In genomic region chr8:103874506-103874905, GRCm38 (mm10) we compare ENCODE assay signal across 21 mouse cellular contexts.
DNase-seq lines count a peak whose midpoint lies in the region; ATAC-seq and TF ChIP-seq lines count a peak whose summit lies in the region.
"Had no signal": no experiment of that assay in that cellular context is flagged by ENCODE, and none has a peak within 500 bp of the region (broad histone marks: within the 10 kb centered on the region; RNA-seq: fewer than 3 reads in every experiment).

No protein-coding gene starts in this region.

- no peaks in the 10 kb centered on the region for H3K36me3 ChIP-seq in heart, embryonic 10.5 days
- no peaks in the 10 kb centered on the region for H3K36me3 ChIP-seq in heart, postnatal 0 days (replicated peaks; ENCODE audit: control insufficient read depth, insufficient read depth, low read length)
- no peaks in the 10 kb centered on the region for H3K36me3 ChIP-seq in heart, embryonic 11.5 days (ENCODE audit: control insufficient read depth, insufficient read depth, low read length)
- H3K36me3 ChIP-seq in embryonic facial prominence, embryonic 10.5 days (replicated peaks) = no peaks in the 10 kb centered on the region
- H3K36me3 ChIP-seq in embryonic facial prominence, embryonic 13.5 days = no peaks in the 10 kb centered on the region
- H3K36me3 ChIP-seq: G1E; hindbrain, embryonic 12.5 days; kidney, embryonic 15.5 days; limb, embryonic 13.5 days; liver, embryonic 12.5 days; neural tube, embryonic 15.5 days had no signal

- peaks cover 27% of the 10 kb centered on the region for H3K4me1 ChIP-seq in heart, embryonic 10.5 days
- peaks cover 18% of the 10 kb centered on the region for H3K4me1 ChIP-seq in heart, postnatal 0 days (ENCODE audit: control insufficient read depth, insufficient read depth)
- peaks cover 18% of the 10 kb centered on the region for H3K4me1 ChIP-seq in heart, embryonic 11.5 days (ENCODE audit: control insufficient read depth, insufficient read depth, low read length)
- peaks cover 24% of the 10 kb centered on the region for H3K4me1 ChIP-seq in embryonic facial prominence, embryonic 10.5 days
- H3K4me1 ChIP-seq in embryonic facial prominence, embryonic 13.5 days = peaks cover 13% of the 10 kb centered on the region
- H3K4me1 ChIP-seq: liver, embryonic 12.5 days had no signal

- no peaks in the 10 kb centered on the region for H3K9me3 ChIP-seq in heart, embryonic 10.5 days
- H3K9me3 ChIP-seq in heart, postnatal 0 days (replicated peaks; ENCODE audit: control insufficient read depth, low read length) = no peaks in the 10 kb centered on the region
- no peaks in the 10 kb centered on the region for H3K9me3 ChIP-seq in heart, embryonic 11.5 days (replicated peaks; ENCODE audit: control insufficient read depth, low read length)
- H3K9me3 ChIP-seq in embryonic facial prominence, embryonic 10.5 days = no peaks in the 10 kb centered on the region
- H3K9me3 ChIP-seq in embryonic facial prominence, embryonic 13.5 days = no peaks in the 10 kb centered on the region
- H3K9me3 ChIP-seq: hindbrain, embryonic 12.5 days; kidney, embryonic 15.5 days; limb, embryonic 13.5 days; liver, embryonic 12.5 days; neural tube, embryonic 15.5 days had no signal

- ATAC-seq in heart, postnatal 0 days (ENCODE audit: insufficient read depth, low read depth) = no peak
- no peak for ATAC-seq in heart, embryonic 11.5 days (replicated peaks; ENCODE audit: insufficient number of reproducible peaks, low FRiP score, low TSS enrichment)
- peak; percentile 68; the same call in 1 of the 2 replicates for ATAC-seq in embryonic facial prominence, embryonic 13.5 days (ENCODE audit: insufficient number of reproducible peaks, insufficient read depth, low FRiP score, low TSS enrichment, low read depth)
- ATAC-seq: liver, embryonic 12.5 days had no signal

- H3K9ac ChIP-seq in heart, postnatal 0 days (replicated peaks; ENCODE audit: low read depth, low read length) = no peak overlapping the region
- no peak overlapping the region for H3K9ac ChIP-seq in heart, embryonic 11.5 days (ENCODE audit: low read depth, low read length)
- H3K9ac ChIP-seq in embryonic facial prominence, embryonic 13.5 days = no peak overlapping the region
- H3K9ac ChIP-seq: hindbrain, embryonic 12.5 days; kidney, embryonic 15.5 days; limb, embryonic 13.5 days; liver, embryonic 12.5 days; neural tube, embryonic 15.5 days had no signal

- TF ChIP-seq EP300 in heart, postnatal 0 days (IDR thresholded peaks at IDR 0.05; ENCODE audit: low read depth) = no peak

- no peaks in the 10 kb centered on the region for H3K27me3 ChIP-seq in heart, embryonic 10.5 days (ENCODE audit: insufficient read depth, poor library complexity, severe bottlenecking)
- no peaks in the 10 kb centered on the region for H3K27me3 ChIP-seq in heart, postnatal 0 days (ENCODE audit: control insufficient read depth, insufficient read depth, low read length)
- no peaks in the 10 kb centered on the region for H3K27me3 ChIP-seq in heart, embryonic 11.5 days (ENCODE audit: control insufficient read depth, insufficient read depth, low read length)
- H3K27me3 ChIP-seq in embryonic facial prominence, embryonic 10.5 days (replicated peaks; ENCODE audit: low read depth, poor library complexity, severe bottlenecking) = 0 out of 2 replicates have a peak, but pooled peaks cover 5% of the 10 kb centered on the region
- no peaks in the 10 kb centered on the region for H3K27me3 ChIP-seq in embryonic facial prominence, embryonic 13.5 days
- H3K27me3 ChIP-seq: CH12.LX; hindbrain, embryonic 12.5 days; kidney, embryonic 15.5 days; limb, embryonic 13.5 days; neural tube, embryonic 15.5 days had no signal

- no peak overlapping the region for H3K4me3 ChIP-seq in heart, embryonic 10.5 days
- H3K4me3 ChIP-seq in heart, postnatal 0 days (ENCODE audit: low read depth, low read length) = no peak overlapping the region
- H3K4me3 ChIP-seq in heart, embryonic 11.5 days (ENCODE audit: low read depth, low read length) = no peak overlapping the region
- H3K4me3 ChIP-seq in embryonic facial prominence, embryonic 10.5 days = no peak overlapping the region
- H3K4me3 ChIP-seq in embryonic facial prominence, embryonic 13.5 days = no peak overlapping the region
- H3K4me3 ChIP-seq: hindbrain, embryonic 12.5 days; kidney, embryonic 15.5 days; limb, embryonic 13.5 days; liver, embryonic 12.5 days; neural tube, embryonic 15.5 days had no signal

- H3K27ac ChIP-seq in heart, embryonic 10.5 days = peak overlapping the region; percentile 84
- H3K27ac ChIP-seq in heart, postnatal 0 days (ENCODE audit: low read depth) = peak overlapping the region; percentile 59
- H3K27ac ChIP-seq in heart, embryonic 11.5 days (ENCODE audit: low read depth, low read length) = no peak overlapping the region
- H3K27ac ChIP-seq in embryonic facial prominence, embryonic 10.5 days (replicated peaks) = 0 out of 2 replicates have a peak overlapping the region, but pooled peaks have one; percentile 40
- peak overlapping the region; percentile 63; the same call in 1 of the 2 replicates for H3K27ac ChIP-seq in embryonic facial prominence, embryonic 13.5 days
- H3K27ac ChIP-seq: hindbrain, embryonic 12.5 days; kidney, embryonic 15.5 days; limb, embryonic 13.5 days; liver, embryonic 12.5 days; neural tube, embryonic 15.5 days had no signal

- no peak overlapping the region for H3K4me2 ChIP-seq in heart, postnatal 0 days (ENCODE audit: low read depth, low read length)
- no peak overlapping the region for H3K4me2 ChIP-seq in heart, embryonic 11.5 days
- H3K4me2 ChIP-seq in embryonic facial prominence, embryonic 13.5 days = no peak overlapping the region
- H3K4me2 ChIP-seq: hindbrain, embryonic 12.5 days; kidney, embryonic 15.5 days; limb, embryonic 13.5 days; liver, embryonic 12.5 days; neural tube, embryonic 15.5 days had no signal

- TF ChIP-seq CTCF in heart, postnatal 0 days (IDR thresholded peaks at IDR 0.05; ENCODE audit: low read depth) = no peak

- DNase-seq in heart, embryonic 10.5 days (ENCODE audit: low spot score) = no peak
- no peak for DNase-seq in heart, adult 18-20 months
- DNase-seq in heart, postnatal 0 days (ENCODE audit: low spot score) = peak; percentile 6
- no peak for DNase-seq in embryonic facial prominence, embryonic 10.5 days (ENCODE audit: low spot score)
- DNase-seq in MN1 (ENCODE audit: low spot score) = no peak
- no peak for DNase-seq in B cell, adult 2 months
- DNase-seq: adrenal gland, adult 8-10 months; cerebellum, adult 11-12 months; gastrocnemius, postnatal 25 days; kidney, adult 11 months; thymus, adult 18-20 months; thymus, postnatal 4 days had no signal

- 37% methylated on average over 8 of the region's 8 CpGs for WGBS in heart, embryonic 10.5 days
- WGBS in heart, postnatal 0 days = 40% methylated on average over 8 of the region's 8 CpGs
- WGBS in heart, embryonic 11.5 days (ENCODE audit: insufficient replicate concordance) = 36% methylated on average over 8 of the region's 8 CpGs
- 52% methylated on average over 8 of the region's 8 CpGs for WGBS in embryonic facial prominence, embryonic 10.5 days
- WGBS in embryonic facial prominence, embryonic 13.5 days = 29% methylated on average over 8 of the region's 8 CpGs
